Mouse (Mus musculus): ENCODE measurements around the gene Ugt1a7c.

Gene Ugt1a7c

GRCm38 (mm10) chr1:88240579-88240978, 145.7 kb downstream of the Ugt1a7c start:
- no peak for DNase-seq

DNA sequence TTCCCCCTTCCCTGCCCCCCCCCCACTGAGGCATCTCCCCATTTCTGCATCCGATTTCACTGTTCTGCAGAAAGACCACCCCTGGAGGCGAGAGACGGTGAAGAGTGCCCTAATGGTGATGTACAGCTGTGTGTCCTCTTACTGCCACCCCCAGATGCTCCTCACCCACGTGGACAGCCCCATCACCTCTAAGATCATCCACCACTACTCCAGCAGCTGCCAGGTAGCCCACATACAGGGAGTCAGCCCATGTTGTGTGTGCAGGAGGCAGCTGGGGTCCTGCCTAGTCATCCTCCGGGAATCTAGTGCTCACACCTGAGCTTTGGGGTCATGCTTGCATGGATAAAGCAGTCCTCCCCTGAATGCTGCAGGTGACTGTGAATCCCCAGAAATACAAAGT, 149.0 kb downstream of the Ugt1a7c start:
- no peak for DNase-seq

DNA sequence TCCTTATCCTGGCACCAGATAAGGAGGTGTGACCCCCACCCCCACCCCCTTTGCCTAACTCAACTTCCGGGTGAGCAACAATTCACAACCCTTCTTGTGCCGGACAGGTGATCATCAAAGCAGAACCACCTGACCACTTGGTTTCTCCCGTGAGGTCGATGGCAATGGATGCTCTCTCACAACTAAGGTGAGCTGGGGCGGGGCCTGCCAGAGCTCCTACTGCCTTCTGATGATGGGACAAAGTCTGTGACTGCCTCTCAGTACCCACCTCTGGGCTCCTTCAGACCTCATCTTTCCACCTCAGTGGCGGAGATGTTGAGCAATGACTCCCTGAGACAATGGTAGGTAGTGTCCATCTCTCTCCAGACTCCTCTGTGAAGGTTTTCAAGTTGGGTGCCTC, 151.0 kb downstream of the Ugt1a7c start:
- no peak for DNase-seq

DNA sequence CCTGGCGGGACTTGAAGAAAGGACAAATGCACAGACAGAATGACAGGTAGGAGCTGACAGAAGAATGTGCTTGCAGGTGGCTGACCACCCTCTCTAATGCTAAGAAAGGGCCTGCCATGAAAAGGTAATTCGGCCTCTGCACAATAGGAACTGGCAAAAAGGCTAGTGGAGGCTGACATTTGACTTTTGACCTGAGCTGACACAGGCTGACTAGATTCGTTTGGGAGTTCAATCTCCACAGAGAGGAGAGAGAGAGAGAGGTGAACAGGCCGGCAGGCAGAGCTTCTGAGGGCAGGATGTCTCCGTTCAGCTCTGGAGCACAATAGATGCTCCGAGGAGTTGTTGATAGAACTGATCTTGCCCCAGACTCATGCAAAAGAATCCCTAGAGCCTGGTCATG, 151.5 kb downstream of the Ugt1a7c start:
- DNase-seq, result no peak

DNA sequence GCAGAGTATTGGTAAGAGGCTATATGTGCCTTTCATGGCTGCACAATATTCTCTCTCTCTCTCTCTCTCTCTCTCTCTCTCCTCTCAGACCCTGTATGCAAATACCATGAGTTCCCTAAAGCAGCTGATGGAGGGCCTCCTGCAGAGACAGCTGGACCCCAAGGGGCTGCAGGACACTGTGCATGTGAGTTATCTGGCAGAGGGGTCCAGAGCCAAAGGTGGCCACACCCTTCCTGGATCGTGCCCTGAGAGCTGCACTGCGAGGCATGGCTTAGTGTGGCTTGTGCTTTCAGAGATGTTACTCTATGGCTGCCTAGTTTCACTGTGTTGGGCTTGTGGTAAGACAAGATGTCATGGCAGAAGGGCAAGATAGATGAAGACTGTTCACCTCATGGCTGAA, 152.8 kb downstream of the Ugt1a7c start:
- no peak for DNase-seq

GRCm38 (mm10) chr1:88248658-88249057, 153.8 kb downstream of the Ugt1a7c start:
- no peak for DNase-seq

DNA sequence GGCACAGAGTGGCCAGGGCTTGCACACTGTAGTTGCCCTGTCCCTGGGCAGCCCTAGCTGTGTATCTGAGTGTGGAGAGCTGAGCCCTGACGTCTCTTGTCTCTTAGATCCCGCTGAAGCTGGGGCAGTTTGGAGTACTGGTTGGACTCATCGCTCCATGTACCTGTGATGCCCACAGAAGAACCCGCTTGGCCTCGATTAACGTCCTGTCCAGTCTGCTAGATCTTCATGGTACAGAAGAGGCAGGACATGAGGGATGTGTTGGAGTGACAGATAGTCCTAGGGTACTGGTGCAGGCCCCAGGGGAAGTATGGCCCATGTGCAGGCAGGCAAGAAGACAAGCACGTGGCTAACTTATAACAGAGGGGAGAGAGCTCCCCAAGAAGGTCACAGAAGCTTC, 154.7 kb downstream of the Ugt1a7c start:
- no peak for DNase-seq

DNA sequence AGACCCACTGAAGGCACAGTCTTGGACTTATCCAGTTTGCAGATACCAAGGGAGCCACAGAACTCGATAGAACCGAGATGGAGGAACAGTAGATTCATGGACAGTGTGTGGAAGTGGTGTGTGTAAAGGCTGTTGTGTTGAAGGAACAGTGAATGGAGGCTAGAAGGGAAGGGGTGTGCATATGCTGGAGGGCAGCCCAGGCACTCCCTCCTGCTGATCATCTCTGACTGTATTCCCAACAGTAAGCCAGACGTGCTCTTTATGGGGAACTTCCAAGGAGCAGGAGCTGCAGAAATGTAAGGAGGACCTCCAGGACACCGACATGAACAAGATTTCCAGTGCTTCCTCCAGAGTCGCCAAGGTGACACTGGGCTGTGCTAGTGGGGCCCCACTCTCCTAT, 155.2 kb downstream of the Ugt1a7c start:
- DNase-seq, result no peak

- no peak for DNase-seq
Measured at GRCm38 (mm10) chr1:88253106-88253505, 158.2 kb downstream of the Ugt1a7c start.

DNA sequence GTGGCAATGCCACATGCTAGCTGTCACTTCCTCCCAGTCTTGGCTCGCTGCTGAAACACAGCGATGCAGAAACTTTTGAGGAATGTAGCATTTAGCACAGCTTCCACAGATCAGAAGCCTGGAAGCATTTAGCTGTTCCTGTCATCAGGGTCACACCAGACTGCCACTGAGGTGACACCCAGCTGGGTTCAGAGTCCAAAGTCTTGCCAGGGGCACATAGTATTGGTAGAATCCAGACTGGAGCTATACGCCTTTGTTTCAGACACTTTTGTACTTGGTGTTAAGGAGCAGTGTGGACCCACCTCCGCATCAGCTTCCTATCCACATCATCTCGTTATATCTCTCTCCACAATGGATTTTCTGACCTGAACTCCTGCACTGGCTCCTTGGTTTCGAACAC, 158.7 kb downstream of the Ugt1a7c start:
- DNase-seq, result no peak

GRCm38 (mm10) chr1:88254793-88255465, 160.1 kb downstream of the Ugt1a7c start:
- no peak for DNase-seq

DNA sequence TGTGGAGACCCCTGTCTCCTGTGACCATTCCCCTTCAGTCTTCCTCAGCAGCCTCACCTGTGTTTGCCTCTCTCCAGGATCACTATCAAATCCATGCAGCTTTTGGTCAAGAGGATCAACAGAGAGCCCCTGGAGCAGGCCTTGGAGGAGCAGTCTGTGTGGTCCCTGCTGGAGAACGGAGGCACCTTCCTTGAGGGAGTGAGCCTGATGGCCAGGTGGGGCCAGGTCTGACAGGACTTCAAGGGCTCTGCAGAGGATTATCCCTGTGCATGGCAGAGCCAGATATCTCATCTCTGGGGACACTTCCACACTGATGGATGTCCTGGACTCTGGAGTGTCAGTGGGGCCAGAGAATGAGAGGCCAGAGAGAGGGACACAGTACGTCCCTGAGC, 160.6 kb downstream of the Ugt1a7c start:
- no peak for DNase-seq

- no peak for DNase-seq
Measured at GRCm38 (mm10) chr1:88255989-88256754, 161.3 kb downstream of the Ugt1a7c start.

DNA sequence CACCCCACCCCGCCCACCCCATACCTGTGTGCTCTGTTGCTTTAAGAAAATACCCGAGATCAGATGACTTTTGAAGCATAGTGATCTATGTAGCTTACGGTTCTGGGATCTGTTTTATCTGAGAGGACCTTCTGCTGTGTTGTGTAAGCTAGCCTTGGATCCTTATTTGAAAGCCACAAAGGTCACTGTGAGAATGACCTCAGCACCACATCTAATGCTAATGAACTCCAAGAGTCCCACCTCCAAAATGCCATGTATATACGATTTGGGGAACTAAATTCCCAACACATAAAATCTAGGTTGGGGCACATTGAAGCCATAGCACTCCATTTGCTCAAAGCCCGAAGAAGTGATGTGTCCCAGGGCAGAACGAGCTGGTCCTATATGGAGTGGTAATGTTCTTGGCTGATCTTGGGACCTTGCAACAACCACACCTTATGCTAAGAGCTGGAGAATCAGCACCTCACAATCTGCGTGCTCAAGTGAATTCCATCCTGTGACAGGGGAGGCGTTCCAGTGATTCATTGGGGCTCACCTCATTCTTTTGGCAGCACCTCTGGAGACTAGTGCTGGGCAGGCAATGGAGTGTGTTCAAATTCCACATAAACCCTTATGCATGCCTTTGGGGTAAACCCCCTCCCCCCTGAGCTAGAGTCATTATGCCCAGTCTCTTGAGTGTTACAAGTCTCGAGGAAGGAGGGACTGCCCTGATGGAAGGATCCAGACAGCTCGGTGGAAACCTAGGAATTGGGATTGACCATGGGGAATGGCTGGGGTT, 162.2 kb downstream of the Ugt1a7c start:
- no peak for DNase-seq

GRCm38 (mm10) chr1:88257681-88258080, 162.8 kb downstream of the Ugt1a7c start:
- no peak for DNase-seq

GRCm38 (mm10) chr1:88258361-88258760, 163.5 kb downstream of the Ugt1a7c start:
- DNase-seq, result no peak

DNA sequence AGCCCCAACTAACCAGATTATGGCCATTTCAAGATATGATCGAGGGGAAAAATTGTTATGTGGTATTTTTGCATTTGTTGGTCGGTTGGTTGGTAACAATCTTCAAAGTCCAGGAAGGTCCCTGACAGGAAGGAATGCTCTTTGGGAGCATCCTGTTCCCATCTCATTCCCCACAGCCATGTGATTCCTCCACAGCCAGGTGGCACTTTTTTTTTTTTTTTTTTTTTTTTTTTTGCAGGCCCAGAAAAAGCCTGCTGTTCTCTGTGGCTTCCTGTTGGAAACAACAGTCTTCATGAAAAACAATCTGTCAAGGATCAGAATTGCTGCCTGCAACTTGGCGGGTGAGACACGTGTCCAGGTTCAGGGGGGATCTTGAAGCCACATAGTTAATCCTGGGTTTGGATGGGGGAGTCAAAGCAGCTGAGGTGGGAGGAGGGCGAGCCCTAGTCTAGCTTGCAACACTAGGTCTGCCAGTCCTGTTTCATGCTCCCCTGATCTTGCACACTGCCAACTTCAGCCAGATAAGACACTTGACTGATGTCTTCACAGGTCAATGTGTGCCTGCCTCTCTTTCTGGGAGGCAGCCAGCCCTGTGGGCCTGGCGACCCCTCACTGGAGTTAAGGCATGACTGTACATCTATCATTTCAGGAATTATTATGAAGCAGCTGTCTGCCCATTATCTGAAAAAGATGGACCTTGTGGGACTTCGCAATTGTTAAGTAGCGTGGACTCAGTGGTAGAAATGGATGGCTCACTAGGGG, 164.2 kb downstream of the Ugt1a7c start:
- peak in 1 of 2 experiments; percentile 47 for DNase-seq

DNA sequence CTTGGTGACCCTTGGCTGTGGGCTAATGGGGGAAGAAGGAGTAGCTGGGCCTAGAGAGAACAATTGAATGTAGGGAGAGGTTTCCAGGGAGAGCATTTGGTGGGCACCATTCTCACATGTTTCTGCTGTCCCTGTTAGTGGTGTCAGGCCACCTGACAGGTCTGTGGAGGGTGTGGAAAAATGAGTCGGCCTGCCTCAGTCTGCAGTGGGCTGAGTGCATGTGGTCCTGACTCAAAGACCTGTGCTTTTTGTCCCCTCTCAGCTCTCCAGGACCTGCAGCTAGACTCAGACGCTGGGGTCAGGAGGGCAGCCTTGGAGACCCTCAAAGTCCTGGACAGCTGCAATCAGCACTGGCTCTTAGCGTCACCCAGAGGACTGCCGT, 164.8 kb downstream of the Ugt1a7c start:
- DNase-seq, result no peak

- DNase-seq, result peak; percentile 74 to 79
Measured at GRCm38 (mm10) chr1:88260114-88260513, 165.3 kb downstream of the Ugt1a7c start.

DNA sequence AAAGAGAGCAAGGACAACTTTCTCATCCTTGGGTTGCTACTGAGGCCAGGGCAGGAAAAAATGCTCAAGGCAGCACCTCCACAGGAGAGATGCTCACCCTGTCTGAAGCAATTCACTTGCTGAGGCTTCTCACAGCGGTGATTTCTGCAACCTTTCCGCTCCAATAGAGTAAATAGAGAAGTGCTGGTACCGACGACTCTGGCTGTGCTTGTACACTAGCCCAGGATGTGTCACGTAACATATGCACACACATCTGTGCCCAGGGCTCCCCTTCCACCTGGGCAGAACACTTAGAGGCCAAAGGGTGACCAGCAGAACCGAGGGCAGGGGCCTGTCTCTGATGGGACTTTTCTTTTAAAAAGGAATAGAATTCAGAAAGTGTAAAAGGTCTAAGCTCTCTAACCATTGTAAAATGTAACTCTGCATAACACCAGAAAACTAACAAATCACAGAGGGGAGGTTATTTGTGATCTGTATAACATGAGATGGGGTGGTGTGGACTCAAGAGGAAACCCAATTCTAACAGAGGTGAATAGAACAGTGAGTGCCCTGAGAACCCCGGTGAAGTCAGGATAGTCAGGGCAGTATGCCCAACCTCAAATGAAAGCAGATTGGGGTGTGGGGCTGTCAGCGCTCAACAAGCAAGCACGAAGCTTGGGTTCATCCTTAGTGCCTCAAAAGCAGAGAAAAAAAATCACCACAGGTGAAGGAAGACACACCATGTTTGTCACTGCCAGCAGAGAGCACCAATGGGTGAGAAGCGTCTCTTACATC, 165.9 kb downstream of the Ugt1a7c start:
- DNase-seq, result no peak

GRCm38 (mm10) chr1:88261706-88262105, 166.8 kb downstream of the Ugt1a7c start:
- DNase-seq, result no peak

- peak; percentile 63 to 72 for DNase-seq
Measured at GRCm38 (mm10) chr1:88262255-88262654, 167.4 kb downstream of the Ugt1a7c start.

Measured in kidney, postnatal 36 days (tissue).